Mouse (Mus musculus): ENCODE measurements around the gene Chrna4. TPM values are rescaled to one million over a fixed set of nuclear protein-coding genes. Genes with fewer than 3 reads are reported as not detected.

Gene Chrna4
- polyA plus RNA-seq, 1 experiment from 2014 or later = 2.2 TPM

GRCm38 (mm10) chr2:181071706-181072402 is 28.5 kb upstream of the Chrna4 start:
- no peaks in the 10 kb centered on the region for H3K36me3 ChIP-seq (ENCODE audit: control insufficient read depth, insufficient read depth, low read length)
- H3K9ac ChIP-seq (replicated peaks; ENCODE audit: low read depth, low read length) = no peak overlapping the region
- H3K9me3 ChIP-seq (ENCODE audit: control insufficient read depth, low read depth, low read length) = no peaks in the 10 kb centered on the region
- no peaks in the 10 kb centered on the region for H3K4me1 ChIP-seq (ENCODE audit: control insufficient read depth, insufficient read depth, low read length)
- no peak overlapping the region for H3K27ac ChIP-seq (ENCODE audit: low read length)
- 55% methylated on average over 7 of the region's 7 CpGs for WGBS
- H3K27me3 ChIP-seq (ENCODE audit: control insufficient read depth, insufficient read depth, low read length) = no peaks in the 10 kb centered on the region
- no peak overlapping the region for H3K4me3 ChIP-seq (ENCODE audit: low read depth, low read length)
- H3K4me2 ChIP-seq (replicated peaks; ENCODE audit: low read depth, low read length) = no peak overlapping the region
- ATAC-seq (ENCODE audit: insufficient number of reproducible peaks, insufficient read depth, low FRiP score, low read depth) = peak; percentile 71; the same call in 1 of the 2 replicates

DNA sequence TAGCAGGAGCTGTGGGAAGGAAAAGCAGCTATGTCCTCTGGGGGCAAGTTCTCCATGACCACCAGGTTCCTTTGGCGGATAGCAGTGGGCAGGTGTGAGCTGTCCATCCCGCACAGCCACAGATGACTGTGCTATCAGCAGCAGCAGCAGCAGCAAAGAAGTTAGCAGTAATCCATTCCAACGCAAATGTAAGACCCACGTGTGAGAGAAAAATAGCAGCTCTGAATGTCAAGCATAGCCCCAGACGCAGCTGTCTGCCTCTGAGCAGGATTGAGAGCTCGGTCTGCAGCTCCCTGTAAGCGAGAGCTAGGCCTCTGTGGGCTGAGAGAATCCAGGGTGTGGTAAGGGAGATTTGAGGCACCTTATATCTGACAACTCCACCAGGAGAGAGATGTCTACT is 26.8 kb upstream of the Chrna4 start:
- no peak for ATAC-seq (ENCODE audit: insufficient number of reproducible peaks, insufficient read depth, low FRiP score, low read depth)
- H3K27ac ChIP-seq (ENCODE audit: low read length) = no peak overlapping the region
- H3K4me1 ChIP-seq (ENCODE audit: control insufficient read depth, insufficient read depth, low read length) = no peaks in the 10 kb centered on the region
- 0 out of 2 replicates have a peak overlapping the region, but pooled peaks have one; percentile 6 for H3K9ac ChIP-seq (replicated peaks; ENCODE audit: low read depth, low read length)
- no peak overlapping the region for H3K4me3 ChIP-seq (ENCODE audit: low read depth, low read length)
- H3K27me3 ChIP-seq (ENCODE audit: control insufficient read depth, insufficient read depth, low read length) = no peaks in the 10 kb centered on the region
- H3K9me3 ChIP-seq (ENCODE audit: control insufficient read depth, low read depth, low read length) = no peaks in the 10 kb centered on the region
- H3K4me2 ChIP-seq (replicated peaks; ENCODE audit: low read depth, low read length) = no peak overlapping the region
- H3K36me3 ChIP-seq (ENCODE audit: control insufficient read depth, insufficient read depth, low read length) = no peaks in the 10 kb centered on the region
- 40% methylated on average over 7 of the region's 7 CpGs for WGBS

- H3K4me1 ChIP-seq (ENCODE audit: control insufficient read depth, insufficient read depth, low read length) = no peaks in the 10 kb centered on the region
These were observed 25.2 kb upstream of the Chrna4 start for GRCm38 (mm10) chr2:181068499-181068898.

GRCm38 (mm10) chr2:181065827-181066226 is 22.5 kb upstream of the Chrna4 start:
- Histone ChIP-seq H3K27me3 (ENCODE audit: control insufficient read depth, insufficient read depth, low read length) (no peaks in the 10 kb centered on the region), H3K36me3 (ENCODE audit: control insufficient read depth, insufficient read depth, low read length) (no peaks in the 10 kb centered on the region), H3K9ac (replicated peaks; ENCODE audit: low read depth, low read length) (no peak overlapping the region), H3K4me3 (ENCODE audit: low read depth, low read length) (no peak overlapping the region), H3K4me2 (replicated peaks; ENCODE audit: low read depth, low read length) (no peak overlapping the region), H3K9me3 (ENCODE audit: control insufficient read depth, low read depth, low read length) (no peaks in the 10 kb centered on the region), H3K4me1 (ENCODE audit: control insufficient read depth, insufficient read depth, low read length) (no peaks in the 10 kb centered on the region), H3K27ac (ENCODE audit: low read length) (no peak overlapping the region)
- 37% methylated on average over 4 of the region's 4 CpGs for WGBS
- no peak for ATAC-seq (ENCODE audit: insufficient number of reproducible peaks, insufficient read depth, low FRiP score, low read depth)

More at GRCm38 (mm10) chr2:181068499-181068898, 25.2 kb upstream of the Chrna4 start:
- Histone ChIP-seq H3K9me3 (ENCODE audit: control insufficient read depth, low read depth, low read length) (no peaks in the 10 kb centered on the region), H3K4me2 (replicated peaks; ENCODE audit: low read depth, low read length) (no peak overlapping the region), H3K27me3 (ENCODE audit: control insufficient read depth, insufficient read depth, low read length) (no peaks in the 10 kb centered on the region), H3K27ac (ENCODE audit: low read length) (no peak overlapping the region), H3K9ac (replicated peaks; ENCODE audit: low read depth, low read length) (no peak overlapping the region), H3K36me3 (ENCODE audit: control insufficient read depth, insufficient read depth, low read length) (no peaks in the 10 kb centered on the region), H3K4me3 (ENCODE audit: low read depth, low read length) (no peak overlapping the region)
- no peak for ATAC-seq (ENCODE audit: insufficient number of reproducible peaks, insufficient read depth, low FRiP score, low read depth)
- whole genome bisulfite sequencing = 71% methylated on average over 5 of the region's 5 CpGs

DNA sequence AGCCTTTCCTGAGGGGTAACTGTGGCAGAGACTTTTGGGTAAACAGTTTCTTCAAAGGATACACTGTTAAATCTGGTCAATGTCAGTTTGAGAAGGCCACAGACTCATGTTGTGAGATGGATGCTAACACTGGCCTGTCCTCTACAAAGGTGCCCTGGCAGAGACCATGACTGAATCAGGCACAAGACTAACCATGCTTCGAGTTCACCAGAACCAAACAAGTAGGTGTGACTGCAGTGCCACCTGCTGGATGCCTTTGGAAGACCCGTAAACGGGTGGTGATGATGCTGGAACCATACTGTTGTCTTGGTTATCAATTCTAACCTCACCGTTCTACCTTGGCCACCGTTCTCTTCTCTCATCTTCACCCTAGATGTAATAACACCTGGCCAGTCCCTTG is 16.8 kb upstream of the Chrna4 start:
- H3K9me3 ChIP-seq (ENCODE audit: control insufficient read depth, low read depth, low read length) = no peaks in the 10 kb centered on the region
- WGBS = 19% methylated on average over 5 of the region's 5 CpGs
- no peak overlapping the region for H3K4me3 ChIP-seq (ENCODE audit: low read depth, low read length)
- no peak overlapping the region for H3K9ac ChIP-seq (replicated peaks; ENCODE audit: low read depth, low read length)
- ATAC-seq (ENCODE audit: insufficient number of reproducible peaks, insufficient read depth, low FRiP score, low read depth) = 0 out of 2 replicates have a peak, but pooled peaks have one; percentile 46
- no peak overlapping the region for H3K27ac ChIP-seq (ENCODE audit: low read length)
- H3K36me3 ChIP-seq (ENCODE audit: control insufficient read depth, insufficient read depth, low read length) = no peaks in the 10 kb centered on the region
- H3K4me1 ChIP-seq (ENCODE audit: control insufficient read depth, insufficient read depth, low read length) = no peaks in the 10 kb centered on the region
- no peaks in the 10 kb centered on the region for H3K27me3 ChIP-seq (ENCODE audit: control insufficient read depth, insufficient read depth, low read length)
- no peak overlapping the region for H3K4me2 ChIP-seq (replicated peaks; ENCODE audit: low read depth, low read length)

GRCm38 (mm10) chr2:181058193-181058592 is 14.8 kb upstream of the Chrna4 start:
- Histone ChIP-seq H3K9ac (replicated peaks; ENCODE audit: low read depth, low read length) (no peak overlapping the region), H3K4me2 (replicated peaks; ENCODE audit: low read depth, low read length) (no peak overlapping the region), H3K36me3 (ENCODE audit: control insufficient read depth, insufficient read depth, low read length) (no peaks in the 10 kb centered on the region), H3K27ac (ENCODE audit: low read length) (no peak overlapping the region), H3K4me3 (ENCODE audit: low read depth, low read length) (no peak overlapping the region), H3K27me3 (ENCODE audit: control insufficient read depth, insufficient read depth, low read length) (no peaks in the 10 kb centered on the region), H3K9me3 (ENCODE audit: control insufficient read depth, low read depth, low read length) (no peaks in the 10 kb centered on the region), H3K4me1 (ENCODE audit: control insufficient read depth, insufficient read depth, low read length) (no peaks in the 10 kb centered on the region)
- WGBS = 40% methylated on average over 3 of the region's 3 CpGs
- no peak for ATAC-seq (ENCODE audit: insufficient number of reproducible peaks, insufficient read depth, low FRiP score, low read depth)

GRCm38 (mm10) chr2:181057341-181057740 is 14.0 kb upstream of the Chrna4 start:
- H3K4me2 ChIP-seq (replicated peaks; ENCODE audit: low read depth, low read length) = no peak overlapping the region
- H3K27ac ChIP-seq (ENCODE audit: low read length) = no peak overlapping the region
- no peak overlapping the region for H3K4me3 ChIP-seq (ENCODE audit: low read depth, low read length)
- H3K27me3 ChIP-seq (ENCODE audit: control insufficient read depth, insufficient read depth, low read length) = no peaks in the 10 kb centered on the region
- H3K4me1 ChIP-seq (ENCODE audit: control insufficient read depth, insufficient read depth, low read length) = no peaks in the 10 kb centered on the region
- no peak for ATAC-seq (ENCODE audit: insufficient number of reproducible peaks, insufficient read depth, low FRiP score, low read depth)
- H3K9ac ChIP-seq (replicated peaks; ENCODE audit: low read depth, low read length) = no peak overlapping the region
- WGBS = 37% methylated on average over 8 of the region's 8 CpGs
- no peaks in the 10 kb centered on the region for H3K36me3 ChIP-seq (ENCODE audit: control insufficient read depth, insufficient read depth, low read length)
- no peaks in the 10 kb centered on the region for H3K9me3 ChIP-seq (ENCODE audit: control insufficient read depth, low read depth, low read length)

DNA sequence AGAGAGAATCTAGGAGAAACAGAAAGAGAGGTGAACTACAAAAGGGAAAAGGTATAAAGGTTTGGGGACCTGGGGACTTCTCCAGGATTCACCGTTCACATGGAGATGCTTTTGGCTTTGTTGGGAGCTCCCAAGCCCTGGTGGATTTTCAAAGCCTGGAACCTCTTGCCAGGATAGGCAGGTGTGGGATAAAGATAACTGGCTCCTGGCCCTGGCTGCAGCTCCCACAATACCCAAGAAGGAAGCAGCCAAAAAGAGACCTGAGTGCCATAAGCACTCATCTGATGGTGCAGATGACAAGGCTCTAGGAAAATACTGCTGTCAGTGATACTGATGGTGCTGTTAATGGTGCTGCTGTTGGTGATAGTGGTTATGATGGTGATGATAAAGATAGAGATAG is 8.8 kb upstream of the Chrna4 start:
- H3K9ac ChIP-seq (replicated peaks; ENCODE audit: low read depth, low read length) = no peak overlapping the region
- 96% methylated on average over 1 of the region's 1 CpGs for WGBS
- no peaks in the 10 kb centered on the region for H3K9me3 ChIP-seq (ENCODE audit: control insufficient read depth, low read depth, low read length)
- no peak overlapping the region for H3K4me2 ChIP-seq (replicated peaks; ENCODE audit: low read depth, low read length)
- ATAC-seq (ENCODE audit: insufficient number of reproducible peaks, insufficient read depth, low FRiP score, low read depth) = no peak
- H3K27me3 ChIP-seq (ENCODE audit: control insufficient read depth, insufficient read depth, low read length) = no peaks in the 10 kb centered on the region
- H3K36me3 ChIP-seq (ENCODE audit: control insufficient read depth, insufficient read depth, low read length) = no peaks in the 10 kb centered on the region
- H3K27ac ChIP-seq (ENCODE audit: low read length) = no peak overlapping the region
- no peaks in the 10 kb centered on the region for H3K4me1 ChIP-seq (ENCODE audit: control insufficient read depth, insufficient read depth, low read length)
- no peak overlapping the region for H3K4me3 ChIP-seq (ENCODE audit: low read depth, low read length)

- ATAC-seq (ENCODE audit: insufficient number of reproducible peaks, insufficient read depth, low FRiP score, low read depth) = no peak
- 74% methylated on average over 9 of the region's 9 CpGs for WGBS
- no peaks in the 10 kb centered on the region for H3K27me3 ChIP-seq (ENCODE audit: control insufficient read depth, insufficient read depth, low read length)
- H3K4me1 ChIP-seq (ENCODE audit: control insufficient read depth, insufficient read depth, low read length) = no peaks in the 10 kb centered on the region
- no peak overlapping the region for H3K9ac ChIP-seq (replicated peaks; ENCODE audit: low read depth, low read length)
- no peaks in the 10 kb centered on the region for H3K36me3 ChIP-seq (ENCODE audit: control insufficient read depth, insufficient read depth, low read length)
- H3K9me3 ChIP-seq (ENCODE audit: control insufficient read depth, low read depth, low read length) = no peaks in the 10 kb centered on the region
- no peak overlapping the region for H3K4me3 ChIP-seq (ENCODE audit: low read depth, low read length)
- H3K27ac ChIP-seq (ENCODE audit: low read length) = no peak overlapping the region
- H3K4me2 ChIP-seq (replicated peaks; ENCODE audit: low read depth, low read length) = no peak overlapping the region
These were observed 5.6 kb upstream of the Chrna4 start for GRCm38 (mm10) chr2:181048986-181049385.

All from stomach, embryonic 14.5 days (tissue).